Comparison of ENCODE assay signal across 8 mouse cellular contexts in the genomic region with DNA sequence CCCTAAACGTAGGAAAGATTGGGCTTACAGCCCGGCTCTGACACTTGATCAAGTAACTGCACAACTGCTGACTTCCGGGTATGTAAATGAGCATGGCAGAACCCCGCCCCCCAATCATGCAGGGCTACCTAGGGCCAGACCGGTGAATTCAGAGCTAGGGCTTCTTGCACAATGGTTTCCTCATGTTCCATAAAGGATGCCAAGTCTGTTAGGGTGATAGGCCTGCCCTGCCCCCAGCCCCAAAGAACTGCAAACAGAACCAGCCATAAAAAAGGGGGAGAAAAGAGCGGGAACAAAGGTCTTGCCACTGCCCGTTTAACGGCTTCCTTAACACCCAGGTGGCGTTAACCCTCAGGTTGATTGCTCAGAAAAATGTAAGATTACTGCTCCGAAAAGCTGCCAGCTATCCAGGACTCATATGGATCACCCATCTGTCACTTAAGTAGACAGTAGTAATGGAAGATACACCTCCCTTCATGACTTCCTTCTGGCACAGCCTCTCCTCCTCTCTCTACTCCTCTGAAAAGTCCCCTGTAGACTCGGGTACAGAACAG. TPM values are rescaled to one million over a fixed set of nuclear protein-coding genes. Genes with fewer than 3 reads are reported as not detected.
A peak's percentile ranks its signal among the peaks of the same experiment; 100 is the strongest.
DNase-seq lines count a peak whose midpoint lies in the region.

No protein-coding gene starts in this region.

- peak; percentile 60 for DNase-seq in cerebellum, adult 11-12 months
- no peak for DNase-seq in cerebellum, postnatal 4 days (ENCODE audit: low spot score in 2 of 2)
- DNase-seq in A20 (ENCODE audit: low read depth, low spot score) = peak; percentile 90
- DNase-seq in cerebellum, postnatal 36 days = peak; percentile 28 to 40
- DNase-seq in kidney, postnatal 4 days = peak; percentile 61 to 76
- peak; percentile 47 to 61 for DNase-seq in natural killer cell, adult 2 months (ENCODE audit: low spot score in 2 of 2)
- DNase-seq in right cerebral cortex, postnatal 4 days = no peak
- DNase-seq in layer of hippocampus, postnatal 36 days = no peak

RNA-seq across cellular contexts. Expression of a gene that starts 39.7 kb away (rescaled TPM):
- 10 to 100 TPM; 43.2 to 48.8 TPM for total RNA-seq in layer of hippocampus, postnatal 36 days (2021)

Comparison
In these comparisons a context has a peak if more than half of its experiments do, and no peak if none do; other contexts are left out.
1. DNase-seq: peak in cerebellum, adult 11-12 months (single experiment), A20 (single experiment), cerebellum, postnatal 36 days (2 of 2), kidney, postnatal 4 days (2 of 2) and natural killer cell, adult 2 months (2 of 2); none in cerebellum, postnatal 4 days (0 of 2), right cerebral cortex, postnatal 4 days (single experiment) and layer of hippocampus, postnatal 36 days (0 of 2).